ENCODE assay signal across 30 mouse cellular contexts in genomic region chr19:6814958-6815357, GRCm38 (mm10). TPM values are rescaled to one million over a fixed set of nuclear protein-coding genes. Genes with fewer than 3 reads are reported as not detected.
DNase-seq lines count a peak whose midpoint lies in the region; ATAC-seq and TF ChIP-seq lines count a peak whose summit lies in the region.
"Had no signal": no experiment of that assay in that cellular context is flagged by ENCODE, and none has a peak within 500 bp of the region (broad histone marks: within the 10 kb centered on the region; RNA-seq: fewer than 3 reads in every experiment).

No protein-coding gene starts in this region.

- H3K9ac ChIP-seq in heart, embryonic 11.5 days (ENCODE audit: low read depth, low read length): no peak overlapping the region
- no peak overlapping the region for H3K9ac ChIP-seq in MEL (ENCODE audit: control insufficient read depth, low read depth, low read length, poor library complexity, severe bottlenecking)
- H3K9ac ChIP-seq in hindbrain, postnatal 0 days (replicated peaks; ENCODE audit: low read length): no peak overlapping the region
- H3K9ac ChIP-seq: embryonic facial prominence, embryonic 15.5 days; forebrain, embryonic 13.5 days; heart, embryonic 12.5 days; liver, embryonic 14.5 days; midbrain, embryonic 12.5 days; neural tube, embryonic 13.5 days had no signal

- H3K4me3 ChIP-seq in heart, embryonic 11.5 days (ENCODE audit: low read depth, low read length): no peak overlapping the region
- H3K4me3 ChIP-seq in layer of hippocampus, adult 2 months: no peak overlapping the region
- H3K4me3 ChIP-seq in MEL (ENCODE audit: control insufficient read depth in 1 of 2, insufficient read depth in 1 of 2, low read depth in 2 of 2, low read length in 2 of 2): no peak overlapping the region
- H3K4me3 ChIP-seq in hindbrain, postnatal 0 days (ENCODE audit: low read length): no peak overlapping the region
- H3K4me3 ChIP-seq: embryonic facial prominence, embryonic 10.5 days; embryonic facial prominence, embryonic 15.5 days; forebrain, embryonic 13.5 days; heart, embryonic 12.5 days; midbrain, embryonic 12.5 days; neural tube, embryonic 13.5 days had no signal

- WGBS in heart, embryonic 11.5 days (ENCODE audit: insufficient replicate concordance): 72% methylated on average over 3 of the region's 3 CpGs
- 93% methylated on average over 3 of the region's 3 CpGs for WGBS in hindbrain, postnatal 0 days

- TF ChIP-seq EP300 in MEL (IDR thresholded peaks at IDR 0.05; ENCODE audit: low read depth in 1 of 2, low read length in 2 of 2): no peak

- H3K4me2 ChIP-seq in heart, embryonic 11.5 days: no peak overlapping the region
- no peak overlapping the region for H3K4me2 ChIP-seq in hindbrain, postnatal 0 days (ENCODE audit: low read depth, low read length)
- H3K4me2 ChIP-seq: embryonic facial prominence, embryonic 15.5 days; forebrain, embryonic 13.5 days; heart, embryonic 12.5 days; midbrain, embryonic 12.5 days; neural tube, embryonic 13.5 days had no signal

- peak; percentile 82 for DNase-seq in heart, adult 11 months
- DNase-seq in layer of hippocampus, adult 2 months (ENCODE audit: low spot score in 2 of 2): no peak
- no peak for DNase-seq in layer of hippocampus, postnatal 25 days (ENCODE audit: extremely low spot score in 1 of 2, low spot score in 1 of 2)
- DNase-seq in MEL (ENCODE audit: low read depth, low spot score): peak; percentile 38
- no peak for DNase-seq in hindbrain, postnatal 0 days (ENCODE audit: low spot score)
- DNase-seq in cerebellum, adult 8-10 months: no peak
- DNase-seq: adrenal gland, postnatal 10 days; cerebellum, adult 11-12 months; cerebellum, postnatal 14 days; gastrocnemius, postnatal 25 days; heart, adult 18-20 months; heart, postnatal 4 days; kidney, adult 8-10 months; liver; lung, adult 2 months; lung, postnatal 36 days; right cerebral cortex, postnatal 4 days; thymus, adult 18-20 months; thymus, postnatal 25 days had no signal

- no peaks in the 10 kb centered on the region for H3K27me3 ChIP-seq in heart, embryonic 11.5 days (ENCODE audit: control insufficient read depth, insufficient read depth, low read length)
- H3K27me3 ChIP-seq in MEL (ENCODE audit: control insufficient read depth in 1 of 2, insufficient read depth in 2 of 2, low read length in 2 of 2): no peaks in the 10 kb centered on the region
- H3K27me3 ChIP-seq in hindbrain, postnatal 0 days (ENCODE audit: insufficient read depth, low read length): no peaks in the 10 kb centered on the region
- H3K27me3 ChIP-seq: embryonic facial prominence, embryonic 15.5 days; forebrain, embryonic 13.5 days; heart, embryonic 12.5 days; neural tube, embryonic 13.5 days had no signal

- ATAC-seq in heart, embryonic 11.5 days (replicated peaks; ENCODE audit: insufficient number of reproducible peaks, low FRiP score, low TSS enrichment): no peak
- no peak for ATAC-seq in hindbrain, postnatal 0 days
- ATAC-seq: forebrain, embryonic 13.5 days; inflammation-experienced regulatory T-cells, adult 6 months had no signal

- no peaks in the 10 kb centered on the region for H3K4me1 ChIP-seq in heart, embryonic 11.5 days (ENCODE audit: control insufficient read depth, insufficient read depth, low read length)
- peaks cover 0 to 10% of the 10 kb centered on the region in 2 experiments; a peak in 3 of 4 replicates for H3K4me1 ChIP-seq in MEL (ENCODE audit: control insufficient read depth in 1 of 2, insufficient read depth in 2 of 2, low read length in 2 of 2)
- no peaks in the 10 kb centered on the region for H3K4me1 ChIP-seq in hindbrain, postnatal 0 days (ENCODE audit: insufficient read depth, low read length)

- no peak for TF ChIP-seq RAD21 in MEL (IDR thresholded peaks at IDR 0.05; ENCODE audit: low read depth, low read length)

- no peaks in the 10 kb centered on the region; the same call in 1 of the 2 replicates for H3K79me2 ChIP-seq in MEL (ENCODE audit: control insufficient read depth, insufficient read depth, low read length, poor library complexity)

- H3K27ac ChIP-seq in heart, embryonic 11.5 days (ENCODE audit: low read depth, low read length): no peak overlapping the region
- no peak overlapping the region for H3K27ac ChIP-seq in layer of hippocampus, adult 2 months
- no peak overlapping the region for H3K27ac ChIP-seq in MEL (ENCODE audit: control insufficient read depth, low read depth, low read length)
- no peak overlapping the region for H3K27ac ChIP-seq in hindbrain, postnatal 0 days
- H3K27ac ChIP-seq: embryonic facial prominence, embryonic 10.5 days; embryonic facial prominence, embryonic 15.5 days; forebrain, embryonic 13.5 days; kidney, postnatal 0 days; liver, embryonic 14.5 days; midbrain, embryonic 12.5 days; neural tube, embryonic 13.5 days; stomach, postnatal 0 days had no signal

- TF ChIP-seq CTCF in layer of hippocampus, adult 2 months (conservative IDR thresholded peaks at IDR 0.05): peak; percentile 31; the same call in 1 of the 2 replicates
- TF ChIP-seq CTCF in MEL (IDR thresholded peaks at IDR 0.05 in 2 of 3, conservative IDR thresholded peaks at IDR 0.05 in 1 of 3; ENCODE audit: control insufficient read depth in 1 of 3, insufficient read depth in 1 of 3, low read depth in 2 of 3, low read length in 3 of 3, poor library complexity in 1 of 3, severe bottlenecking in 1 of 3): peak; percentile 30 to 35 (median 35); a peak in 5 of 6 replicates
- TF ChIP-seq CTCF in hindbrain, postnatal 0 days (IDR thresholded peaks at IDR 0.05; ENCODE audit: low read depth): peak; percentile 15; the same call in 1 of the 2 replicates

- no peak for TF ChIP-seq POLR2A in MEL (IDR thresholded peaks at IDR 0.05; ENCODE audit: control insufficient read depth in 1 of 2, insufficient read depth in 1 of 2, low read depth in 1 of 2, low read length in 2 of 2, poor library complexity in 1 of 2)

- H3K36me3 ChIP-seq in heart, embryonic 11.5 days (ENCODE audit: control insufficient read depth, insufficient read depth, low read length): no peaks in the 10 kb centered on the region
- H3K36me3 ChIP-seq in MEL (ENCODE audit: control insufficient read depth in 1 of 2, insufficient read depth in 2 of 2, low read length in 2 of 2): peaks cover 0 to 10% of the 10 kb centered on the region in 2 experiments; a peak in 2 of 4 replicates
- H3K36me3 ChIP-seq in hindbrain, postnatal 0 days (ENCODE audit: insufficient read depth, low read length): no peaks in the 10 kb centered on the region
- H3K36me3 ChIP-seq: embryonic facial prominence, embryonic 10.5 days; embryonic facial prominence, embryonic 15.5 days; heart, embryonic 12.5 days; midbrain, embryonic 12.5 days; neural tube, embryonic 13.5 days had no signal

- H3K9me3 ChIP-seq in heart, embryonic 11.5 days (replicated peaks; ENCODE audit: control insufficient read depth, low read length): no peaks in the 10 kb centered on the region
- H3K9me3 ChIP-seq in MEL (replicated peaks; ENCODE audit: insufficient read depth, low read length): no peaks in the 10 kb centered on the region
- no peaks in the 10 kb centered on the region for H3K9me3 ChIP-seq in hindbrain, postnatal 0 days (ENCODE audit: low read length)
- H3K9me3 ChIP-seq: embryonic facial prominence, embryonic 10.5 days; embryonic facial prominence, embryonic 15.5 days; forebrain, embryonic 13.5 days; midbrain, embryonic 12.5 days; neural tube, embryonic 13.5 days had no signal

TF ChIP-seq in MEL, 35 proteins besides CTCF, POLR2A, EP300 and RAD21:
- TF ChIP-seq NRF1 (IDR thresholded peaks at IDR 0.05; ENCODE audit: insufficient read depth, low read depth, low read length, poor library complexity, severe bottlenecking) (no peak), ZC3H11A (IDR thresholded peaks at IDR 0.05; ENCODE audit: low read depth, low read length) (no peak), HCFC1 (IDR thresholded peaks at IDR 0.05; ENCODE audit: low read depth, low read length) (no peak), SMC3 (IDR thresholded peaks at IDR 0.05; ENCODE audit: low read depth, low read length) (no peak), MAFK (IDR thresholded peaks at IDR 0.05; ENCODE audit: borderline replicate concordance, low read depth, low read length) (no peak), BHLHE40 (IDR thresholded peaks at IDR 0.05; ENCODE audit: borderline replicate concordance, low read depth, low read length) (no peak), RCOR1 (IDR thresholded peaks at IDR 0.05; ENCODE audit: low read depth, low read length) (no peak), ELF1 (IDR thresholded peaks at IDR 0.05; ENCODE audit: low read depth, low read length) (no peak), ZKSCAN1 (IDR thresholded peaks at IDR 0.05; ENCODE audit: low read depth, low read length) (no peak), SIN3A (IDR thresholded peaks at IDR 0.05; ENCODE audit: low read length) (no peak)

RNA-seq across cellular contexts. Expression of gene Rps6ka4, which starts 25.5 kb away (rescaled TPM):
- 11.1 and 11.7 TPM in 2 replicates for polyA plus RNA-seq in heart, embryonic 11.5 days (2014; fragmentation: Nextera tagmentation; extraction: Ambion mirVana)
- total RNA-seq in layer of hippocampus, adult 2 months (2021): 10 to 100 TPM; 38.3 to 39.1 TPM
- 10 to 100 TPM; 32.0 to 34.7 TPM for total RNA-seq in layer of hippocampus, postnatal 25 days (2021)
- 4.7 and 4.9 TPM in 2 replicates for total RNA-seq in MEL (2012; rRNA removed)
- polyA plus RNA-seq in MEL (2012; ENCODE audit: insufficient read depth in 1 of 2, insufficient read length in 2 of 2, low read depth in 1 of 2, low replicate concordance in 2 of 2, missing spikeins in 1 of 2): 1 to 10 TPM in 1 of 2 experiments, not detected in 1; 7.3 TPM
- 26.0 and 27.7 TPM in 2 replicates for total RNA-seq in hindbrain, postnatal 0 days (2014; rRNA removed)
- polyA plus RNA-seq in hindbrain, postnatal 0 days (2015; fragmentation: Nextera tagmentation; extraction: Ambion mirVana): 19.5 and 22.1 TPM in 2 replicates

RNA-seq across cellular contexts. Expression of gene Ccdc88b, which starts 43.1 kb away (rescaled TPM):
- polyA plus RNA-seq in heart, embryonic 11.5 days (2014; fragmentation: Nextera tagmentation; extraction: Ambion mirVana): 0.15 and 0.84 TPM in 2 replicates
- 10 to 100 TPM; 14.6 to 15.7 TPM for total RNA-seq in layer of hippocampus, adult 2 months (2021)
- 10 to 100 TPM in 1 of 2 experiments, 1 to 10 TPM in 1; 7.5 to 11.9 TPM for total RNA-seq in layer of hippocampus, postnatal 25 days (2021)
- 32.4 and 38.7 TPM in 2 replicates for total RNA-seq in MEL (2012; rRNA removed)
- 10 to 100 TPM in 1 of 2 experiments, not detected in 1; 59.8 TPM for polyA plus RNA-seq in MEL (2012; ENCODE audit: insufficient read depth in 1 of 2, insufficient read length in 2 of 2, low read depth in 1 of 2, low replicate concordance in 2 of 2, missing spikeins in 1 of 2)
- total RNA-seq in hindbrain, postnatal 0 days (2014; rRNA removed): 1.8 and 2.2 TPM in 2 replicates
- 1.2 and 1.5 TPM in 2 replicates for polyA plus RNA-seq in hindbrain, postnatal 0 days (2015; fragmentation: Nextera tagmentation; extraction: Ambion mirVana)

Comparison
In these comparisons a context has a peak if more than half of its experiments do, and no peak if none do; other contexts are left out.
1. DNase-seq: peak in heart, adult 11 months (single experiment) and MEL (single experiment); none in layer of hippocampus, adult 2 months (0 of 2), layer of hippocampus, postnatal 25 days (0 of 2), hindbrain, postnatal 0 days (single experiment) and cerebellum, adult 8-10 months (single experiment).
2. Peak in every context shown above with its lines, with median percentiles within 50 percentile points of each other: CTCF ChIP-seq.